Mouse (Mus musculus) urinary bladder, postnatal 25 days (tissue): ENCODE results near the gene Tbc1d23.
A peak's percentile ranks its signal among the peaks of the same experiment; 100 is the strongest.
"Not testable (repeated sequence)": the region's sequence is repeated elsewhere in the genome, so short reads cannot be mapped to it uniquely, and the experiment has no call there.

Experiments
- DNase-seq: peaks from one replicate; pipeline ENCODE4 v3.0.0; 2022; ENCODE audit warnings: low spot score

Tbc1d23 gene

DNA sequence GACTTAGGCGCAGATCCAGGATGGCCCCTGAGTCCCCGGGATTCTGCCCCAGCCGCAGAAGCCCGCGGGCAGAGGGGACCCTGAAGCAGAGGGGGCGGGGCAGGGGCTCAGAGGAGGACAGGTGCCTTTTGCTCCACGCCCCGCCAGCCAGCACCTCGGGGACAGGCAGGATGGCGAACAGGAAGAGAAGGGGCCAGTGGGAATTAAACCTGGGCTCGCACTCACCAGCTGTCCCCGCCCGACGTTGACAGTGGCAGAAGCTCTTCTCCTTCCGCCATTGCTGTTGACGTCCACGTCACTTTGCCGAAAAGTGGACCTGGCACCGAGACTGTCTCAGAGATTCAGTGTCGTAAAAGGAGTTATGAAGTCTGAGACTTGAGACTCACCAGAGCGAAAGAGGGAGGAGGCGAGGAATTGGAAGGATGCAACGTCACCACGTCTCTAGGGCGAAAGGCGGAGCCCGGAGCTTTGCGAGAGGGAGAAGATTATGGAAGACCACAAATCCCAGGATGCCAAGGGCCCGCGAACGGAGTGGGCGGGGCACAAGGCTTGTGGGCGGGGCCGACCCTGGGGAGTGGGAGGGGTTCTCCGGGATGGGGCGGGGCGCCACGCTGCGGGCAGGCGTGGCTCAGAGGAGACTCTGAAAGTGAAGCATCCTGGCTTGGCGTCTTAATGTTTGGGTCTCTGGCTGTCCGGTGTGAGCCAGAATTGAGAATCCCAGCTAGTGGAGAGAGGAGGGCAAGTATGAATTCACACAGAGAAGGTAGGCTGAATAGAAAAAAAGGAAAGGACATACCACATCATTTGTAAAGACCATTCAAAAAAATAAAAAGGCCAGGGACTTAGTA, at the start of gene Tbc1d23:
Gene Tbc1d23, minus strand, starts transcription at position 416 of the 848 bp plus-strand sequence.
- peak; percentile 96 for DNase-seq

DNA sequence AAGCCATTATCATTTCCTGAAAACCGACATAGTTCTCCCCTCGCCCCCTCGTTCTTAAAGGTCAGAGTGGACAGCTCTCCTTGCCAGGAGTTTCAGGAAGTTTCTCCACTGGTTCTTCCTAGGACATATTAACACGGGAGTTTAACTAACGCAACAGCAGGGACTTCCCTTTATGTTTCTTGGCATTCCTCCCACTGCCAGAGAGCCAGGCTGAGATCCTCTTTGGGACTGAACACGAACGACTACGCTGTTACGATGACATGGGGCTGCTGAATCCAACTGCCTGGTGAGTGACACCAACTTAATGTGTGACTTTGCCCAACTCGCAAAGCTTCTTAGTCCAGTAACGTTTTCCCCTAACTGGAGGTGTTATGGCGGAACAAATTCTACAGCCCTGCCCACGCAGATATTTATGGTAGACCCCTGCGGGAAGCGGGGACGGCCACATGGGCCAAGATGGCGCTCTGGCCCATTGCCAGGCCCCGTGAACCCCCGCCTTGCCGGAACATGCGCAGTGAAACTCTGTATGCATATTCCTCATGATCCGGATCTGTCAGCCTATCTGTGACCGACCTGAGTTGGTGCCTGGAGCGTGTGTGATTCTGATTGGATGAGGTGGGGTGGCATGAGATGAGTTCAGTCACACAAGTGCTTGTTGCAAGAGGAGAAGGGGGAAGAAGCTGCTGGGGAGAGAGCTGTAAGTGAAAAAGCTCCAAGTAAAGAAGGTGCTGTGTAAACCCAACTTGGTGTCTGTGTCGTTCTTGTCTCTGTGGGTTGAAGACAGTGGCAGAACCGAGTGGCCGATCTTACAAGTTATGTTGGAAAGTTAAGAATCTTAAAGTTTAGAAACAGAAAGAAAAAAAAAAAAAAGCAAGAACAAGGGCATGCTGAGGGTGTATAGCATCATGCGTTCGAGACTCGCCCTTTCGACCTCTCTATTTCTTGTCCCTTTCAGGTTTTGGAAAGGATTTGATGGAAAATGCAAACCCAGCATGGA, 49.2 kb upstream of the Tbc1d23 start:
- no peak for DNase-seq

DNA sequence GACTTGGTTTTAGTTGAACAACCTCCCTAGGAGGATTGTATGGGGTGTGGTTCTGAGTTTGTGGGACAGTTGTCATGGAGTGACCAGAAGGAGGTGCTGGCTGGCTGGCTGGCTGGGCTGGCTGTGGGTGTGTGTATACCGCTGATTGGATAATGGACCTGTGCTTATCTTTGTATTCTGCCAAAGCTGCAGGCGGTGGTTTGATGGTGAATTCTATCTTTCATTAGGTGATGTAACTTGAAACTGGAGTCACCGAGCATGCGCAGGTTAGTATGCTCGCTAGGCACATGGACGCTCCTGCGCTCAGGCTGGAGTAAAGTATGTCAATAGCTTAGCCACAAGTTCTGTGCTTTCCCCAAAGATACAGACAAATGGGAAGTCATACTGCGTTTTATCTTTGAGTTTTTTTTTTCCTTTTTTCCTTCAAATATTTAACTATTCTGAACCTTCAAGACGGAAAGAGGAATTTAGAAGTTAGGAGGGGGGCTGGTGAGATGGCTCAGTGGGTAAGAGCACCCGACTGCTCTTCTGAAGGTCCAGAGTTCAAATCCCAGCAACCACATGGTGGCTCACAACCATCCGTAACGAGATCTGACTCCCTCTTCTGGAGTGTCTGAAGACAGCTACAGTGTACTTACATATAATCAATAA, 47.8 kb upstream of the Tbc1d23 start:
- no peak for DNase-seq

DNA sequence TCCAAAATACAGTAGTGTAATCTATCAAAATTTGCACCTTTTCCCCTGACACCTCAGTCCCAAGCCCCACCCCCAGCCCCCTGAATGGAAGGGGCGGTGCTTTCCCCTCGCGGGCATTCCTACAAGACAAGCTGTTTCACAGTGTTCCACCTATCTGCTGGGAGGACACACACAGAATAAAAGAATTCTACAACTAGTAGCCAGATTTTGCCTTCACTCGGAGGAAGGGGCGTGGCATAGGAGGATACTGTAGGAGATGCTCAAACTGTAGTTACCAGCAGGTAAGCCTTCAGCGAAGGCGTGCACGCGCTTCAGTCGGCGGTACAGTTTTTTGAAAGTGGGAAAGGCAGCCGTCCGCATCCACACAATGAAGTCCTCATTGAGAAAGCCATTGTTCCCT, 38.4 kb upstream of the Tbc1d23 start:
- DNase-seq = no peak

DNA sequence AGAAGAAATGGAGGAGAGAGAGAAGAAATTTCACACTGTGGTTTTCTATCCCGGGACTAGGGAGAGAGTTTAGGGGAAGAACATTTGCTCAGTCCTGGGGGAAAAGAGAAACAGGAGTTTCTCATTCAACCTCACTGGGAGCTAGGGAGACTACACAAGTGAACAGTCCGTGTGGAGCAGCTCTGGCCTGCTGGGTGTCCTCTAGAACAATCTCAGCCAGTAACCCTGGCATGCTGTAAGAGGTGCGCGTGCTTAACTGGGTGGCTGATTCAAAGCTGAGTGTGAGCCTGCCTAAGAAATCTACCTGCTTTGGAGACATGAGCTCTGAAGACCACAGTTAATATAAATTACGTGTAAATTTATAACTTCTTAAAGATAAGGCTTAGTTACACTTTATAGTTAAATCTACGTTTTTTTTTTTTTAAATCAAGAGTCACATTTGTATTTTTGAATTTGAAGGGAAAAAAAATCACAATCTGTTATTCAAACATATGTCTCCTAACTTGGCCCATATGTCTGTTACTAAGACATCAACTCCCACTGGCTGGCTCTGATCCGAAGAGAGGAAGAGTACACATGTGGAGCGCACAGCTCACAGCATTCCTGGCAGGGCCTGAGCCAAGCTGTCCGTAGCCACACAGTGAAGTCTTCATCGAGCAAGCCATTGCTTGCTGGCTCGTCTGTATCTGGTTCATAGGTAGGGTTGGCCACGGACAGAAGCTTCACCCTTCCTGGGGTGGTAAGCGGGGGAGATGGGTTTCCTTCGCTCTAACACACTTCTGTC, 36.9 kb upstream of the Tbc1d23 start:
- DNase-seq = no peak

DNA sequence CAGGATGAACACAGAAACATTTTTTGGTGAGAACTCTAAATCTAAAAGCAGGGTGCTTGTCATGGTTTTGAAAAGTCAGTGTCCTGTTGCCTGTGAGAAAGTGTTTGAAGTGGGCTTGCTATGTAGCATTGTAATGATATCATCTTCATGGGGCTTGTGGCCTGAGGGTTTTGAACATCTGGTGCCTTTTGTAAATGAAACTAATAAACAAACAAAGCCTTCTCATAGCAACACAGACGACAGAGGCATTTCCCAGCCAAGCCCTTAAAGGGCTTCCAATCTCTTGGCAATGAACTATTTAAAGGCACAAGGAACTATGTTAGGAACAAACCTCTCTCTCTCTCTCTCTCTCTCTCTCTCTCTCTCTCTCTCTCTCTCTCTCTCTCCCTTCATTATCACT, 35.8 kb upstream of the Tbc1d23 start:
- no peak for DNase-seq

DNA sequence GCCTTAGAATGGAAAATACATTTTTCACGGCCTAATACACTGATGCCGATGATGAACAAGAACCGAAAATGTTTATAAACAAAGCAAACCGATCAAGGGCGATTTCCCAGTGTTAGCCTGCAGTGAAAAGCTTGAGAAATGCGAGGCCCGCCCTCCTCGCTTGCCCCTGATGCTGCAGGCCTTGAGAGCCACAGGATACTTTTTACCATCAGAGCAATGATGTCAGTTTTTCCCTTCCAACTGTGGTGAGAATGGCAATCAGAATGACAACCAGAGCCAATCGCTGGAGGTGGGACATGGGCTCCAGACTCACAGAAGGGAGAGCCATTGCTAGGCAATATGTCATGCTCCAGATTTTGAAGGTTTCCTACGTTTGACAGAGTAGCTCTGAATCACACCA, 28.8 kb upstream of the Tbc1d23 start:
- no peak for DNase-seq

DNA sequence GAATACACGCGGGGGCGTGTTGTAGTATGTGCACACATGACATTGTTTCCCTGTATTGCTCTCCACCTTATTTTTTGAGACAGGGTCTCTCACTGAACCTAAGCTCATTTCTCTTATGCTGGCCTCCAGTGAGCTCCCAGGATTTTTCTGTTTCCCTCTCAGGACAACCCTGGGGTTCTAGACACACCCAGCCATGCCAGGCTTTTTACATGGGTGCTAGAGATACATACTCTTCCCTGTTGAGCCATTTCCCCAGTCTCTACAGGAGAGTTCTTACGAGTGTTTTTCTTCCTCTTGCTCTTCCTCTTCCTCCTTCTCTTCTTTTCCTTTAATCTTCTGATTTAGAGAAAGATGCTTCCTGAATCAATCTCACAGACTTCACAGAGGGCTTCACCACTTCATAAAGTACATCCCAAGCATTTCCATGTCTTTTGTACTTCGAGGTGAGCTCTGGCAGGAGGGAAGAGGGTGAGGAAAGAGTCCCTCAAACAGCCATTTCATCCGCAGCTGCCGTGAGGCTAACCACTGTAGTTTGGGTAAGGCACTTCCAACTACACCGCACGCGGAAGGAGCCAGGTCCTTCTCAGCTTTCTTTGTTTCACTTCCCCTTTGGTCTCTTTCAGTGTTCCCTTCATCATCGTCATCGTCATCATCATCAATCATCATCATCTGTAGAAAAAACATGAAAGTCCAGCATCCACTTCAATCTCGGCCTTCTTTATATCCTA, 28.2 kb upstream of the Tbc1d23 start:
- no peak for DNase-seq

DNA sequence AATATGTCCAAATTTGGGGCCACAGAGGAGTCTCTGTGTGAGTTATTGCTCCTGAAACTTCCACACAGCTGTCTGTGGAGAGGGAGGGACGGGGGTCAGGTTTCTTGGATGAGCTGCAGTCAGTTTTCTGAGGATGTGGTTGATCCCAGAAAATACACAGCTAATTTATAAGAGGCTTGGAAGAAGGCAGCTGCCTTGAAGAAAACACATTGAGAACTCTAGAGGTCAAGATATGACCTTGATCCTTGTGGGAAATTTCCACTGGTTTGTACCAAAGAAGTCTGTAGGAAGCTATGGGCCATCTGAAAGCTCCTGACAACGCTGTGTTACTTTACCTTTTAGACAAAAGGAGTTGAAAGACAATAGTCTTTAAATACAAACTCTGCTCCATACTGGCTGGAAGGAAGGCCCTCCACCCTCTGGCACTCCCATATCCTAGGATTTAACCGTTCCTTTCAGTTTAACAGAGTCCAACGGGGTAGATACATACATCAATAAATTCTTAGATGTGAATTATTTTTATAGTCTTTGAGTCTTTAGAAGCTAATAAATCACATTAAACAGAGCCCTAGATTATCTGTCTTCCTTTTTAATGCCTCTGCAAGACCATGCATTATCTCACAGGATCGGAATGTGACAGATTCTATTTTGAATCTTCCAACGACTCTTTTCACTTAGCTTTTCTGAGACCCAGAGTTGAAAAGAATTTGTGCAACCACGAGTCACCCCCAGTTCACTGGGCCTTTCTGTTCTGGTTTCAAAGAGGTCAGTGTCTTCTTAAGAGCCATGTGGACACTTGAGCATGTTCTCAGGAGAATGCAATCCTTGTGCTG, 20.5 kb upstream of the Tbc1d23 start:
- no peak for DNase-seq

DNA sequence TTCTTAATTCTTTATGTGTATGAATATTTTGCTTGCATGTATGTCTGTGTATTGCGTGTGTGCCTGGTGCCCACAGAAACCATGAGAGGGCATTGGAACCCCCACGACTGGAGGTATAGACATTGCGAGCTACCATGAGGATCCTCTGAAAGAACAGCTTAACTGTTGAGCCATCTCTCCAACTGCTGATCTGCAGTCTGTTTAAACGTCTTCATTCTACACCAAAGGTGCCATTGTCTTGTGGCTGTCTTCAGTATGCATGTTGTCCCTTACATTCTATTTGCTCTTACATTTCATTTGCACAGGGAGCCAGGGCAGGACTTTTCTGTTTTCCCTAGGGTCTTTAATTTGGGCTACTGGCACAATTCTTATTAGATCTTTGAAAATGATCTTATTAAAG, 19.7 kb upstream of the Tbc1d23 start:
- DNase-seq = no peak

DNA sequence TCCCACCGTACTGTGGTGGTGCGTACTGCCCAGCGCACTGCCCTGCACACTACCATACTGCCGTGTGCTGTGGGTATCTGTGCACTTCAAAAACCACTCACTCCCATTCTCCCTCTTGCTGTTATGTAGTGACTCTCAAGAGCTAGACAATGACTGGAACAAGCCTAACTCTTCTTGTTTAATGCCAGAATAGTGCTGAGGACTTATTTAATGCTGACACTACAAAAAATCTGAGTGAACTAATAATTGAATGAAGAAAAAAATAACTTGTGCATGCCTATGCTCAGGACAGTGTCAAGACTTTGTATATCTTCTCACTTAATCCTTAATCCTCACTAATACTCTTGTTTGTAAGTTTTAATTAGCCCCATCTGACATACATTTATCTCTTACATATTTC, 16.2 kb upstream of the Tbc1d23 start:
- no peak for DNase-seq

DNA sequence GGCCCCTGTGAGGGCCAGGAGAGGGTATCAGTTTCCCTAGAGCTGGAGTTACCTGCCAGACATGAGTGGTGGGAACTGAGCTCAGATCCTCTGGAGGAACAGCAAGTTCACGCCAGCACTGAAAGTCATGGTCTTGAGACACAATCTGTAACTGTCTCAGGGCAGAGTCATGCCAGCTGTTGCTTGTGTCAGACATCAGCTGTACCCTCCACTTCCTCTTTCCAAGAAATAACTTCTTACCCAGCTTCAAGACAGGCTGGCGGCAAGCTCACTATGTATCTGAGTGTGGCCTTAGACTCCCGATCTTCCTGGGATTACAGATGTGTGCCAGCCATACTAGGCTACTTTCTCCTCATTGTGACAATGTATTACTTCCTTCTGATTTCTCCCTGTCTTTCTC, 15.3 kb upstream of the Tbc1d23 start:
- no peak for DNase-seq

DNA sequence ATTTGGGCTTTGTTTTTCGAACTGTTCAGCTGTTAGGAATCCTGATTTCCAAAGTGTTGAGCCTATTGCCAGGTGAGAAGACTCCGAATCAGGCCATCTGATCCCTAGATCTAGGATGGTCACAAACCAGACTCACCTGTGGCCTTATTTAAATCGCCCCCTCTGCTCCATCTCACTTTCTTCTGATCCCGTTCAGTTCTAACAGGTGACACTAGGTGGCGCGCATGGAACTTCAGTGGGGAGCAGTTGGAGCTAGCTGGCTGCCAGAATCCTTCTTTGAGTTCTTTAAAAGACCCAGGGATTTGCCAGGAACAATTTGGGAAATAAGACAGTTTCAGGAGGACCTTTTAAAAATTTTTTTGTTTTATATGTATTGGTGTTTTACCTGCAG, 12.5 kb upstream of the Tbc1d23 start:
- peak; percentile 83 for DNase-seq

DNA sequence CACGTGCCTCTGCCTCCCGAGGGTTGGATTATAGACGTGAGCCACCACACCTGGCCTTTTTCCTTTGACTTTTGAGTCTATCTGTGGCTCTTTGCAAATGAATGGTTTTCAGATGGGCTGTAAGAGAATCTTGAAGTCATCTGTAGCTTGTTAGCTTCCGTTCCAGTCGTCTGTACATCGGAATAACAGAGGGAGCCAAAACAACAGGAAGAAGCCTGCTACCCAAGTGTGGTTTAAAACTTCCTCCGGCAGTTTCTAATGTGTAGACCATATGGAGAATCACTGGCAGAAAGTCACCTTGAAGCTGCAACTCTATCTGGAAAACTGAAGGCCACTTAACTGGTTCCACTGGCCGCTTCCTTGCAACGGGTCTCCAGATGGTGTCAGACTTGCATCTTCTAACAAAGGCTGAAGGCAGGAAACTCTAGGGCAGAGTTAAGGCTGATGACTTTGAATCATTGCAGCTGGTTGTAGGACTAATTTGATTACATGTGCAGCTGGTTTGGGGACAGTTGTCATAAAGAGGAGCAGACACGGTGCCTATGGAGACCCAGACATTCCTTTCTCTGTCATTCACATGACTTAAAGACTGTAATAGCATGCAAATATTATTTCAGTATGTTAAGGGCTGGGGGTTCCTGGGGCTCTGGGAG, 12.0 kb upstream of the Tbc1d23 start:
- DNase-seq = no peak

DNA sequence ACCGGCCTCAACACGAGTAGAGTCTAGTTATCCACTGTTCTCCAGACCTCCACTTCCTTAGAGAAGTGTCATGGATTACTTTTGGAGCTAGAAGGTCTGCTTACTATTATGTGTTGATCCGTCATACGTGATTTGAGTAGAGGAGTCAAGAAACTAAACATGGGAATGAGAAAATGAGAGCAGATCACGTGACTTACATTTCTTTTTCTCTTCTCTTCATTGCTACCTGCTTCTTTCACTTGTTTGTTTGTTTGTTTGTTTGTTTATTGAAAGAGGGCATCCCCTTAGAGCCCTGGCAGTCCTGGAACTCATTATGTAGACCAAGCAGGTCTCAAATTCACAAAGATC, 11.5 kb upstream of the Tbc1d23 start:
- DNase-seq = no peak

DNA sequence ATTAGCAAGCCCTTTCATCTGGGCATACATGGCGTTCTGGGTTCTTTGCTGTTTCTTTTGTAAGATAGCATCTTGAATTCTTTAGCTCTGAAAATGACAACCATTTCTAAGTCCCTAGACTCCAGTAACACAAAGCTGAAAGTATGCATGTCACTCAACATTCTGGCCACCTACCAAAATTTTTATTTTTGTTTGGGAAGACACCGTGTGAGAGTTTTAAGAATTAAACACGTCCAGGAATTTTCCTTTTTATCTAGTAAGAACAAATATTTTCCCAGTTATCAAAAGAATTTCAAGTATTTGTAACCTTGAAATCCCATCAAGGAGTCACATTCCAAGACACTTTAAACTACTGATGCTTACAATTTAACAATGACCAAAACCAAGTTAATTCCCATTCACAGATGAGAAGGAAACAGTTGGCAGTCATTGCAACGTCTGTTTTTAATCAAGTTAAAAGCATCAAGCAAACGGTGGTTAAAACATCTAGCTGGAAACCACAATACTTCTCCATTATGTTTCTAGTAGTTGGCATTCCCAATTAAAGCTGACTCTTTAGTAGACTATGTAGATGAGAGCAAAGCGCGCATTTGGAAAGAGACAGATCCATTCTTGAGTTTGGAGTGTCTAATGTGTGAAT, 4.7 kb upstream of the Tbc1d23 start:
- DNase-seq = no peak

DNA sequence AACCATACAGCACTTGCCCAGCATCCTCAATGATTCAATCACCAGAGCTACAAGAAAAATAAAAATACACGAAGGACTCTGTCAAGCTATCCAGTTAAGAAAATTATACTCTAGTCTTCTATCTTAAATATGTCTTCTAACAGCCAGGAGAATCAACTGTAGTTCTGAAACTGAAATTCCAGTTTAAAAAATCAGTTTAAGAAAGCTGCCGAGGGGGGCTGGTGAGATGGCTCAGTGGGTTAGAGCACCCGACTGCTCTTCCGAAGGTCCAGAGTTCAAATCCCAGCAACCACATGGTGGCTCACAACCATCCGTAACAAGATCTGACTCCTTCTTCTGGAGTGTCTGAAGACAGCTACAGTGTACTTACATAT, 620 bp upstream of the Tbc1d23 start:
- DNase-seq = not testable (repeated sequence)

DNA sequence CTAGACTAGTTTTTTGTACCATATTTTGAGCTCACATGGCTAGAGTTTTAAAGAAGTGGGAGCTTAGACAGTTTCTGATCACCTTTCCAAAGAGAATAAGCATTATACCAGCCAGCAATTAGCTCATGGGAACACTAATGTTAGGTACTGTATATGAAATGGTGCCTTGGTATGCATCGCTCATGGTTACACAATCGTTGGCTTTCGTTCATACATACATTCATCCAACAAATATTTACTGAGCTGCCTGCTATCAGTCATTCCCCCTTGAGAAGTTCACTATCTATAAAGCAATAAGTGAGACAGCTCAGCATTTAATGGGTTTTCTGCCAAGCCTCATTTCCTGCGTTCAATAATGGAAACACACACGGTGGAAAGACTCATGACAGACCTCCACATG, 4.9 kb downstream of the Tbc1d23 start:
- DNase-seq = no peak

DNA sequence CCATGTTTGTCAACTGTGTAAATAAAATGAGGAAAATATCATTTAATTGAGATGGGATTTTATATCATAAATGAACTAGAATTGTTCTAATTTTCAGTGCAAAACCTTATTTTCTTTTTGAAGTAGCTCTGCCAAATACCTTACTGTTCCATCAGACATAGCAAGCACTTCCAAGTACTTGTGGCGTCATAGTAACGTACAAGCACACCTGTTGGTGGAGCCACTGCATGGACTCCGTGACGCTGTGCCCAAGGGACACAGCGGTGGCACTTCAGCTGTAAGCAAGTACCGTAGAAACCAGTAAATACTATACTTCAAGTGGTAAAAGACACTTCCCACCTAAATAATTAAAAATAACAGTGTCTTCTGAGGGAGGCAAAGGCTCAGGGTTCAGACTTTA, 10.9 kb downstream of the Tbc1d23 start:
- DNase-seq = no peak
